Mouse (Mus musculus) myocyte (in vitro differentiated cells): ENCODE measurements at regions not wholly inside any gene's neighbourhood (a gene's known extent, or its start where the extent isn't known, plus 50 kb on each side); places are given as distances from the start of the nearest gene placed in this dataset.

ENCODE experiments used
- E2F4 ChIP-seq: IDR thresholded peaks from one replicate; pipeline ENCODE4 v1.6.1; 2011; ENCODE audit warnings: mild to moderate bottlenecking, control low read depth, moderate library complexity; ENCODE audit not compliant: insufficient read depth
- MAX ChIP-seq: IDR thresholded peaks from one replicate; pipeline ENCODE4 v1.6.1; 2011; ENCODE audit warnings: low read depth, mild to moderate bottlenecking, control low read depth
- MYOD1 ChIP-seq, 3 experiments: IDR thresholded peaks; one replicate each; pipeline ENCODE4 v1.6.1; 2011; ENCODE audit warnings: control low read depth in 2 of 3, low read depth in 2 of 3, mild to moderate bottlenecking in 2 of 3, moderate library complexity in 1 of 3; ENCODE audit not compliant: insufficient read length in 2 of 3, control insufficient read depth in 1 of 3
- MYOG ChIP-seq, 3 experiments: IDR thresholded peaks; one replicate each; pipeline ENCODE4 v1.6.1; 2011; ENCODE audit warnings: control low read depth in 2 of 3, low read depth in 2 of 3, mild to moderate bottlenecking in 2 of 3; ENCODE audit not compliant: insufficient read length in 2 of 3, control insufficient read depth in 1 of 3, insufficient read depth in 1 of 3
- POLR2A ChIP-seq: IDR thresholded peaks from one replicate; pipeline ENCODE4 v1.6.1; 2011; ENCODE audit warnings: low read depth, mild to moderate bottlenecking, control low read depth, moderate library complexity; ENCODE audit not compliant: insufficient read length
- REST ChIP-seq: IDR thresholded peaks from one replicate; pipeline ENCODE4 v1.6.1; 2011; ENCODE audit warnings: mild to moderate bottlenecking, control low read depth, moderate library complexity; ENCODE audit not compliant: insufficient read depth, insufficient read length
- SRF ChIP-seq: IDR thresholded peaks from one replicate; pipeline ENCODE4 v1.6.1; 2011; ENCODE audit warnings: low read depth; ENCODE audit not compliant: control insufficient read depth, insufficient read length
- TCF12 ChIP-seq: IDR thresholded peaks from one replicate; pipeline ENCODE4 v1.6.1; 2011; ENCODE audit warnings: mild to moderate bottlenecking, control low read depth; ENCODE audit not compliant: poor library complexity, insufficient read depth, severe bottlenecking
- USF1 ChIP-seq: IDR thresholded peaks from one replicate; pipeline ENCODE4 v1.6.1; 2011; ENCODE audit warnings: low read depth, mild to moderate bottlenecking, control low read depth, moderate library complexity

- no peak for TF ChIP-seq POLR2A
- TF ChIP-seq SRF = no peak
- no peak for TF ChIP-seq MAX
- TF ChIP-seq USF1 = no peak
- no peak for TF ChIP-seq MYOG (IDR thresholded peaks at IDR 0.05; ENCODE audit: control insufficient read depth in 1 of 3, insufficient read depth in 1 of 3, insufficient read length in 2 of 3, low read depth in 2 of 3)
- TF ChIP-seq TCF12 = no peak
- TF ChIP-seq E2F4 = no peak
- TF ChIP-seq REST = no peak
- TF ChIP-seq MYOD1 (IDR thresholded peaks at IDR 0.05; ENCODE audit: control insufficient read depth in 1 of 3, insufficient read length in 2 of 3, low read depth in 2 of 3) = no peak
Observed at GRCm38 (mm10) chr11:38886466-38886865, 1650.7 kb upstream of the Tenm2 start.
